Mouse (Mus musculus): ENCODE results near the gene Mia3. TPM values are rescaled to one million over a fixed set of nuclear protein-coding genes. Genes with fewer than 3 reads are reported as not detected.
"Not testable (repeated sequence)": the region's sequence is repeated elsewhere in the genome, so short reads cannot be mapped to it uniquely, and the experiment has no call there.

The Mia3 gene
- 58.5 and 69.1 TPM in 2 replicates for polyA plus RNA-seq (2012; ENCODE audit: insufficient read depth, insufficient read length, missing spikeins)

DNA sequence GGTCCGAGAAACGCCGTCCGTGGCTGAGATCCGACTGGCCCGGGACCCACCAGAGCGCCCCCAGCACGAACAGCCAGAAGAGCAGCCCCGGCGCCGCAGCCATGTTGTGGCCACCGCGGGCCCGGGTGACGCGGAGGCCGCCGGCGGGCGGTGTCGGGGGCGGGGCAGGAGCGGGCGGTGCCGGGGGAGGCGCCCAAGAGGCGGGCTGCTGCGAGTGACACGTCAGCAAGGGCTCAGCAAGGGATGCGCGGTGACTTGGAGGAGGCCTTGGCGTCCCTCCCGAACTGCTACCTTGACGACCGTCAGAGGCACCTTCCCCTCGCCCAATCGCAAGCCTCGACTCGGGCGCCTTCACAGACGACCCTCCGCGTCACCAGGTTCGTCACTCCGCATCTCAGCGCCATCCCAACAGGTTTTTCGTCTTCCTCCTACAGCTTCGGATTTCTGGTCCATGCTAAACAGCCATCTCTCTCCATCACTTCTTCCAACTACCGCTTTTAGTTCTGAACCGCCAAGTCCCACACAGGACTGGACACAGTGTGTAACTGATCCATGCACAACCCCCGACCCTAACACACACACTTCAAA, at the start of gene Mia3:
Gene Mia3, minus strand, starts transcription at position 127 of the 588 bp plus-strand sequence.
- Histone ChIP-seq H3K4me1 (ENCODE audit: control insufficient read depth, insufficient read depth, insufficient read length, low read length) (no peaks in the 10 kb centered on the region), H3K27ac (replicated peaks; ENCODE audit: low read depth, low read length) (no peak within 1 kb of the TSS), H3K4me3 (ENCODE audit: insufficient read depth, low read depth, low read length) (peak within 1 kb of the TSS; percentile 85)

DNA sequence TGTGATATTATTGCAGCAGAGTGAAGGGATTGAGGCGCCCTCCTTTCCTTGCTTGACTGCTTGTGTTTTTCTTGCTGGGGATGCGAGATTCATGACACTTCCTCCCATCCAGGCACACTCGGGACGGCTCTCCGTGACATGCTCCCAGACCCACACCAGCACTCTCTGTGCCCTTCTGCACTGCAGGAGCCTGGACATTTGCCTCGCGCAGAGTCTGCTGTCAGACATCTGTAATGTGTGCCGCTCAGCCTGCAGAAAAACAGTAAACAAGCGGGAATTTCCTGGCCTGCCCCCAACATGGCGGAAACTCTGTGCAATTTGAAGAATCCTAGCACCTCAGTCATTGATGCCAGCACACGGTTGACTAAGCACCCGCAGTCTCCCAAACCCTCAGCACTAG, 48.5 kb upstream of the Mia3 start, which contains the start of gene Hhipl2:
Gene Hhipl2, plus strand, starts transcription at position 343 of the 400 bp plus-strand sequence.
- Histone ChIP-seq H3K27ac (replicated peaks; ENCODE audit: low read depth, low read length) (no peak within 1 kb of the TSS), H3K4me3 (ENCODE audit: insufficient read depth, low read depth, low read length) (no peak within 1 kb of the TSS), H3K4me1 (ENCODE audit: control insufficient read depth, insufficient read depth, insufficient read length, low read length) (no peaks in the 10 kb centered on the region)

DNA sequence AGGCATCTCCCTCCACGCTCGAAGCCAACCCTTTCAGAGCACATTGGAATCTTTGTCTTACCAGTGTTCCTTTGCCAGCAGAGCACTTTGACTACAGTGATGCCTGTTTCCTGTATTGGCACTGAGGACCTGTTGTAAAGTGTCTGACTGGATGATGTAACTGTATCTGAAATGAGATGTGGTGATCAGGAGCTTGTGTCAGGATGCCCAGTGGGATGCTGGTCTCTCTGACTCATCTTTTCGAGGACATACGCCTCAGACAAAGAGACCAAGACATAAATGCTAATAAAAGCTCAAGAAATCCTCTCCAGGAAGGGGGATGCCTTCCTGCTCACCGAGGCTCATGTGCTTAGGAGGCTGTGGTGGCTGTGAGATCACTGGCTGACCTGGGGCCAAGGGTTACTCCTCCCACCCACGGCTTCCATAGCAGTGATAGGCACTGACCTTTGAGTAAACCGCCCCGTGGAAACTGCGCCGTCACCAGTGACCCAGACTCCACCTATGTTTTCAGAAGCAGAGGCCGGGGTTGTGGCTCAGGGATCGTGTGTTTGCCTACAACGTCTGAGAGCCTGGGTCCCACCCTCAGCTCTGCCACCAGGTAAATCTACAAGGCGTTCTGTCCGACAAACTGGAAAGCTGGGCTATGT, 44.9 kb upstream of the Mia3 start:
- Histone ChIP-seq H3K27ac (replicated peaks; ENCODE audit: low read depth, low read length) (no peak overlapping the region), H3K4me3 (ENCODE audit: insufficient read depth, low read depth, low read length) (no peak overlapping the region), H3K4me1 (ENCODE audit: control insufficient read depth, insufficient read depth, insufficient read length, low read length) (no peaks in the 10 kb centered on the region)

DNA sequence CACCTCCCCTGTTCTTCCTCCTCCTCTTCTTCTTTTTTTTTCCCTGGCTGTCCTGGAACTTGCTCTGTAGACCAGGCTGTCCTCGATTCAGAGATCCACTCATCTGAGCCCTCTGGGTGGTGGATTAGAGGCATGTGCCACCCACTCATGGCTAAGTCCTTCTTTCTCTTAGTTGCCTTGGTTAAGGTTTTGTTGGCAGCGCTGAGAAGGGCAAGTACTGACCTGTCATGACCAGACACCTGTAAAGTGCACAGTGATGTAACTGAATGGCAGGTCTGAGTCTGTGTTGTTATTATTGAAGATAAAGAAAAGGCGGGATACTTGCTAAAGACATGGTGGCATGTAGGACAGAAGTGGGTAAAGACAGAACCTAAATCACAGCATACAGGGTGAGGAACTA, 34.0 kb upstream of the Mia3 start:
- no peaks in the 10 kb centered on the region for H3K4me1 ChIP-seq (ENCODE audit: control insufficient read depth, insufficient read depth, insufficient read length, low read length)
- H3K27ac ChIP-seq (replicated peaks; ENCODE audit: low read depth, low read length) = no peak overlapping the region
- no peak overlapping the region for H3K4me3 ChIP-seq (ENCODE audit: insufficient read depth, low read depth, low read length)

DNA sequence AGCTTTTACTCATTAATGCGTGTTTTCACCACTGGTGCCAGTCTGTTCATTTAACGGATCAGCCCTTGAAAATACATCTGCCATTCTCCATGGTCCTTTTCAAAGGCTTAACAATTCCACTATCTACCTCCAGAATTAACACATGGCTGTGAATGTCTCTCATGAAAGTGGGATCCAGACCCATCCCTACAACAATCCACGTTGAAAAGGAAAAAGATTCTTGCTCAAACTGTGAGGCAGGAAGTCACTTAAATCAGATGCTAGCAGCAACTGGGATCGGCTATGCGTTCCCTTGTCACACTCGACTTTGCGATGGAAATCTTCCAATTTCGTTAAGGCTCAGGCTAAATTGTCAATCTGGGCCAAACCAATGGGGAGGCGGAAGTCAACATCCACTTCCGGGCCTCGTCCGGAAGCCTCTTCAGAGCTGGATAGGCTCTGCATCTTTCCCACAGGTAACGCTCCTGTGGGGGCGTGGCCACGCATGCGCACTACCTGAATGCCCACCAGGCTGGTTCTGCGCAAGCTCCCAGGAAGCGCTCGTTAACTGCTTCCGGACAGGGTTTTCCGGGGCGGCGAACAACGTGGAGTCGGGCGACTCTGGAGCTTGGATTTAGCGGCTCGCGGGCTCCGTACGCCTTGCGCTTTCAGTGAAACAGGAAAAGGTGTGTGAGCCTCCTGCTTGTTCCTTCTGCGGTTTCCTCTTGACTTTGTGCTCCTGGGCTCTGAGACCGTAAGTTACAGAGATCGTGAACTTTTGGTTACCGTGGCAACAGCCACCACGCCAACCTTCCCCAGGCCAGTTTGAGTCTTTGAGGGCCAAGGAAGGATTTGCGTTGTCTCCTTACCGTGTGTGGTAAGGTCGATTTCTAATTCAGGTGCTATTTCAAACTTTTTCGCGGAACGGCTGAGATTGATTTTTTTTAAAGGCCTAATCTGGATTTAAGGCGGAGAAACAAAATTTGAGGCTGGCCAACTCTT, 19.4 kb upstream of the Mia3 start, which contains the start of gene Taf1a:
Gene Taf1a, plus strand, starts transcription at position 556 of the 981 bp plus-strand sequence.
- peaks cover 4% of the 10 kb centered on the region; the same call in 1 of the 2 replicates for H3K4me1 ChIP-seq (ENCODE audit: control insufficient read depth, insufficient read depth, insufficient read length, low read length)

DNA sequence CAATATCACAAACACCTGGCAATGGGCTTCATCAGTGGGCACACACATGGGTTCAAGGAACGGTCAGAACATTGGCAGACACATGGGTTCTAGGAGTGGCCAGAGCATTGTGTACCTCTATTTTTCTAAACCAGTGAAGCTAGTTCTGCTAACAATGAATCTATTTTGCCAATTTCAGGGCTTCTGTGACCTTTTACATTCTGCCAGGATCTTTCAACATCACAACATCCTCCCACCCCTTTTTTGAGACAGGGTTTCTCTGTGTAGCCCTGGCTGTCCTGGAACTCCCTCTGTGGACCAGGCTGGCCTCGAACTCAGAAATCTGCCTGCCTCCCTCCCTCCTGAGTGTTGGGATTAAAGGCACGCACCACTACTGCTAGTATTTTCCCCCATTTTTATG, 18.1 kb upstream of the Mia3 start:
- H3K4me1 ChIP-seq (ENCODE audit: control insufficient read depth, insufficient read depth, insufficient read length, low read length); H3K4me3 ChIP-seq (ENCODE audit: insufficient read depth, low read depth, low read length); H3K27ac ChIP-seq (replicated peaks; ENCODE audit: low read depth, low read length): not testable (repeated sequence)

More for the DNA sequence above, 19.4 kb upstream of the Mia3 start, which contains the start of gene Taf1a:
- H3K4me3 ChIP-seq (ENCODE audit: insufficient read depth, low read depth, low read length) = peak within 1 kb of the TSS; percentile 76
- H3K27ac ChIP-seq (replicated peaks; ENCODE audit: low read depth, low read length) = peak within 1 kb of the TSS; percentile 28

DNA sequence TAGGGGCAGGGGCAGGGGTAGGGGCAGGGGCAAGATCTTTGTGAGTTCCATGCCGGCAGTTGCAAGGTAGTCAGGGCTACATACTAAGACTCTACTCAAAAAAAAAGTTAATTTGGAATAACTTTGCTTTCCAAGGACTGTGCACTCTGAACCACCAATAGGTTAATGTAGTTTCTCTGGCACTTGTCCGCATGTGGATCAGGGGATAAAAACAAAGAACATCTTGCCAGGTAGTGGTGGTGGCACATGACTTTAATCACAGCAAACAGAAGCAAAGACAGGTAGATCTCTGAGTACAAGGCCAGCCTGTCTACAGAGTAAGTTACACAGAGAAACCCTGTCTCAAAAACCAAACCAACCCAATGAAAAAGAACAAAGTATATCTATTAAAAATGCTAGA, 13.3 kb upstream of the Mia3 start:
- no peaks in the 10 kb centered on the region for H3K4me1 ChIP-seq (ENCODE audit: control insufficient read depth, insufficient read depth, insufficient read length, low read length)
- H3K27ac ChIP-seq (replicated peaks; ENCODE audit: low read depth, low read length) = no peak overlapping the region
- H3K4me3 ChIP-seq (ENCODE audit: insufficient read depth, low read depth, low read length) = no peak overlapping the region

DNA sequence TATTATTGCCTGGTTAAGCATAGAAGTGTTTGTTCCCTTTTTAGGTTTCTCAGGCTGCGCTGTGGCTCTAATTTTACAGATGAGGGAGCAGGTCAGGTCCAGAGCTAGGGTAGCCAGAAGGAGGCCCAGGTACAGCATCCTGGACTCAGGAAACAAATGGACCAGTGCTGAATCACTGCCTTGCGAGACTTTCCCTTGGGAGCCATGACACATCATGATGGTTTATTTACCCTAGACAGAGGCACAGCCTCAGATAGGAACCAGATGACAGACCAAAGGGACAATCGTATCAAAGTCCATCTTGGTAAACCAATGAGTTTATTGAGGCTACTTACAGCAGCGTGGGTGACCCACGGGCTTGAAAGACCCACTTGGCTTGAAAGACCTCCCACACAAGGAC, 12.5 kb upstream of the Mia3 start:
- Histone ChIP-seq H3K4me1 (ENCODE audit: control insufficient read depth, insufficient read depth, insufficient read length, low read length) (no peaks in the 10 kb centered on the region), H3K27ac (replicated peaks; ENCODE audit: low read depth, low read length) (no peak overlapping the region), H3K4me3 (ENCODE audit: insufficient read depth, low read depth, low read length) (no peak overlapping the region)

DNA sequence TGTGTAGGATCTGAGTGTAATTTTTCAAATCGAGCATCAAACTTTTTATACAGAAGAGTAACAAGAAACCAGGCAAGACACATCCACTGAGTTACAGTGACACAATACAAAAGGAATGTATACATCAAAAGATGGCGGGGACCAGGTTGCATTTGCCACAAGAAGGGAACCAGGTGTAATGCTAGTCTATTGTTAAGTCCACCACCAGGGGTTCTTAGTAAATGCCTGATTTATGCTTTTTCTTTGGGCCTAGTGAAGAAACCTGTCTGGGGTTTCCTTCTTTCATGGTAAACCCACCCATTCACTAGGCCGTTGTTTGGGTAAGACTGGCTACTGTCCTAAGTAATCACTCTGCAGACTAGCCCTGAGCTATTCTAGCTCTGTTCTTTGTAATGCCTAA, 10.0 kb upstream of the Mia3 start:
- not testable (repeated sequence) for H3K27ac ChIP-seq (replicated peaks; ENCODE audit: low read depth, low read length)

DNA sequence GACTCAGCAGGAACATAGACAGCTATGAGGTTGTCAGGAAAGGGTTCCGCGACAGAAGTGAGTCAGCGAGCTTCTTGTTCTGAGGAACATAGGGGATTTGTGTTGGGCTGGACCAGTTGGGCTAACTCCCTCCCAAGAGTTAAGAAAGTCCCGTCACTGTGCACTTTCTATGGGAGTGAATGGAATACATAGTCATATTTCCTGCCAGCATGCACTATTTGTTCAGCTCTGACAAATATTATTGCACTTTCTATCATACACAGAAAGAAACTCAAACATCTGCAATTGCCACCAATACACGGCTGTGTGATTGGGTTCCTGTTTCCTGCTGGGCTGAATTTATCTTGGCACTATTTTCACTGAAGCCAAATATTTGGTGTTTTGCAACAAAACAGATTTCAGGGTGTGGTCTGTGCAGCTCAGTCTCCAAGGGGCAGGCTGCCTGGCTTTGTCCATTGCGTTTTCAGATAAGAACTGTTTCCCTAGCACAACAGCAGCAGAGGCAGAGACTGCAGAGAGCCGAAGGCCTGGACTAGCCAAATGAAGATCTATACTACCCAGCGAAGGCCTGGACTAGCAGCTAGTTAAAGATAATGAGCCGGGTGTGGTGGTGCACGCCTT, 9.1 kb upstream of the Mia3 start:
- no peak overlapping the region for H3K4me3 ChIP-seq (ENCODE audit: insufficient read depth, low read depth, low read length)
- no peaks in the 10 kb centered on the region for H3K4me1 ChIP-seq (ENCODE audit: control insufficient read depth, insufficient read depth, insufficient read length, low read length)
- no peak overlapping the region for H3K27ac ChIP-seq (replicated peaks; ENCODE audit: low read depth, low read length)

More for the DNA sequence above, 10.0 kb upstream of the Mia3 start:
- not testable (repeated sequence) for H3K4me3 ChIP-seq (ENCODE audit: insufficient read depth, low read depth, low read length); H3K4me1 ChIP-seq (ENCODE audit: control insufficient read depth, insufficient read depth, insufficient read length, low read length)

DNA sequence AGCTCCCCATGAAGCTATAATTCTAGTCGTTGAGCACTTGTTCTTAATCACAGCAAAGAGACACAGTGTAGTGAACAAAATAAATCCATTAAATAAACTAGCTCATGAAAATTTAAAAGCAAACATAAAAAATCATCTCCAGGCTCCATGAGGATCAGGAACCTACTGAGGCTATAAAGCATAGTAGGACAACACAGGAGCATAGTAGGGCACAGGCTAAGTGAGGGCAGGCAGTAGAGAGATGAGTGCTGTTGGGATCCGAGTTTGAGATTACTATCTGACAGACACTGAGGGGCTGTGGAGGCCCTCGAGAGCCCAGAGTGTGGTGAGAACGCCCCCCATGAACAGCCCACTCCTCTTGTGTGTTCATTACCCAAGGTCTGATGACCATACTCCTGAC, 7.7 kb upstream of the Mia3 start:
- Histone ChIP-seq H3K4me3 (ENCODE audit: insufficient read depth, low read depth, low read length) (no peak overlapping the region), H3K27ac (replicated peaks; ENCODE audit: low read depth, low read length) (no peak overlapping the region), H3K4me1 (ENCODE audit: control insufficient read depth, insufficient read depth, insufficient read length, low read length) (no peaks in the 10 kb centered on the region)

DNA sequence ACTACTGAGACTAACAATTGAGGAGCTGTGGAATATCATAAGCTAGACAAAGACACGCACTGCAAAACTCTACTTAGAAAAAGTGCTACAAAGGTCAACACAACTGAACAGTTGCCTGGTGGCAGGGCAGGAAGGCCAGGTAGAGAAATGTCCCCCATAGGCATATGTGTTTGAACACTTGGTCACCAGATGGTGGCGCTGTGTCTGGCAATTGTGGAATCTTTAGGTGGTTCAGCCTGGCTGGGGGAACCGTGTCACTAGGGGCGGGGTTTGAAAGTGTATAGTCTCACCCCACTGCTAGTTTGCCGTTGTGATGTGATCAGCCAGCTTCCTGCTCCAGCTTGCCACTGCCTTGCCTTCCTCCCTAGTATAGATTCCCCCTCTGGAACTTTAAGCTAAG, 5.4 kb upstream of the Mia3 start:
- Histone ChIP-seq H3K27ac (replicated peaks; ENCODE audit: low read depth, low read length) (no peak overlapping the region), H3K4me3 (ENCODE audit: insufficient read depth, low read depth, low read length) (no peak overlapping the region), H3K4me1 (ENCODE audit: control insufficient read depth, insufficient read depth, insufficient read length, low read length) (no peaks in the 10 kb centered on the region)

DNA sequence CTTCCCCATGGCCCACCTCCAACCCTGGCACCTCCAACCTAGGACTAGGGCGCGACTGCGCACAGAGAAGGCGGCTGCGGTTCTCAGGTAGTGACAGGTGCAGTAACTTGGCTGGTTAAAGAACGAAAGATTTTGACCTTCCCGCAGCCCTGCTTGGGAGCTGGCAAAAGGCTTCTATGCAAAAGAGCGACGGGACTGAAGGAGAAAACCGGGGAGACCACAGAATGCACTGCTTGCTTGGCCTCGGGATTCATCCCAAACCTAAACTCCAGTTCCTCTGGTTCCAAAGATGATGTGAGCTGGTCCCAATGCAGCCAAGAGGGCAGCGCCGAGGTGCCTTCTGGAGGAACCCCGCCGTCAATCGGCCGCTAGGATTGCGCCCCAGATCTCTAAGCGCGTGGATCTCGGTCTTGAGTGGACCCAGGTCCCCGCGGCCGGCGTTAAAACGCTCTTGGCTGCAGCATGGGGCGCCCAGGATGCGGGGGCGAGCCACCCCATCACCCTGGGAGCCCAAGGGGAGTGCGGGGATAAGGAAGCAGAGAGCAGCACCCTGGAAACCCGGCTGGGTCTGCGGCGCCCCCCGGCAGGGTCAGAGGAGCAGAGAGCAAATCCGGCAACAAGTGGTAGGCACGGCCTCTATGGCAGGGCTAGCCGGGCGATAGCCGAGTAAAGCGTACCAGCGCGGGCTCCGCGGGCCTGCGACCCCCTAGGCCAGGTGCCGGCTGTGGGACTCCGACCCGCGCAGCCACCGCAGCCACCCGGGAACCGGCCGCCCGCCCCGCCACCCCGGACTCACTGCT, 552 bp downstream of the Mia3 start:
- Histone ChIP-seq H3K4me1 (ENCODE audit: control insufficient read depth, insufficient read depth, insufficient read length, low read length) (no peaks in the 10 kb centered on the region), H3K27ac (replicated peaks; ENCODE audit: low read depth, low read length) (no peak overlapping the region), H3K4me3 (ENCODE audit: insufficient read depth, low read depth, low read length) (peak overlapping the region; percentile 85)

DNA sequence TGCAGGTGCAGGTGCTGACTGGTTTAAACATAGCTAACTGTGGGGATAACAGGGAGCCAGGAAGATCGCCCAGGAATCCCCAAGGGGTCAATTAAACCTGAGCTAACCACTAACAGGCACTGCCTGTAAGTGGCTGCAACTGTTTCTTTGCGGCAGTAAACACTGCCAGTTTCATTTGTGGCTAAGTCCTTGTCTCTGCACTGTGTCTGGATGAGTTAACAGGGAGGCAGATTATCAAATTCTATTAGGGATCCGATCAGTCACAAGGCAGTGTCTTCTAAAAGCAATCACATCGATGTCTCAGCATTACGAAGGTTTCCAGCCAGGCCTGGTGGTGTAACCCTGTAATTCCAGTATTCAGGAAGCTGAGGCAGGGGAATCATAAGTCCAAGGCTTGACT, 3.0 kb downstream of the Mia3 start:
- H3K27ac ChIP-seq (replicated peaks; ENCODE audit: low read depth, low read length) = no peak overlapping the region
- no peaks in the 10 kb centered on the region for H3K4me1 ChIP-seq (ENCODE audit: control insufficient read depth, insufficient read depth, insufficient read length, low read length)
- H3K4me3 ChIP-seq (ENCODE audit: insufficient read depth, low read depth, low read length) = no peak overlapping the region

Data from brown adipose tissue, adult 24 weeks (tissue).